Mouse (Mus musculus) CD4-positive, CD25-positive, alpha-beta regulatory T cell, adult 9 weeks (primary cell): ENCODE data around the gene Gm20747. TPM values are rescaled to one million over a fixed set of nuclear protein-coding genes. Genes with fewer than 3 reads are reported as not detected.

ENCODE experiments used
- polyA plus RNA-seq: library from polyadenylated mRNA; unstranded; fragments of 100-300 nt; shearing (Covaris generic); gene quantifications from one replicate; pipeline ENCODE4 v1.2.1, GENCODE M21; 2017

The Gm20747 gene
- polyA plus RNA-seq, result not detected

GRCm38 (mm10) chrY:53418191-53418590 is at the start of gene Gm20747:
TSS of gene Gm20747 (minus strand) at chrY:53418291.

